Mouse (Mus musculus) liver, embryonic 14.5 days (tissue): ENCODE data around the gene Hpca. TPM values are rescaled to one million over a fixed set of nuclear protein-coding genes. Genes with fewer than 3 reads are reported as not detected.
A peak's percentile ranks its signal among the peaks of the same experiment; 100 is the strongest.

Experiments
- ATAC-seq: fragments of 200-750 bp; cut with Nextera tagmentation; 2 replicates; pipeline ENCODE4 v1.8.0; 2017; ENCODE audit warnings: moderate number of reproducible peaks, mild to moderate bottlenecking, moderate library complexity; ENCODE audit not compliant: insufficient read depth
- DNase-seq, 3 experiments: peaks; one replicate each; pipeline ENCODE4 v3.0.0-alpha.2; 2012 to 2013; ENCODE audit warnings: low read depth in 3 of 3, low spot score in 3 of 3
- H3K27ac ChIP-seq: fragments of 300-500 bp; sonication (generic); 2 replicates; pipeline ENCODE4 v1.5.1; 2014; ENCODE audit warnings: moderate library complexity, mild to moderate bottlenecking, control low read depth, inconsistent platforms
- H3K27me3 ChIP-seq: fragments of 300-500 bp; sonication (generic); 2 replicates; pipeline ENCODE4 v1.6.1; 2014; ENCODE audit warnings: mild to moderate bottlenecking, low read length, moderate library complexity; ENCODE audit not compliant: control insufficient read depth, insufficient read depth
- H3K36me3 ChIP-seq: fragments of 300-500 bp; sonication (generic); replicated peaks from 2 replicates; pipeline ENCODE4 v1.6.1; 2014; ENCODE audit warnings: low read depth; ENCODE audit not compliant: control insufficient read depth, insufficient read depth
- H3K4me1 ChIP-seq, 2 experiments: fragments of 200-500 bp in 1 of 2; fragments of 300-500 bp in 1 of 2; sonication (generic) in 1 of 2; replicated peaks; 2 replicates each; pipeline ENCODE4 v1.6.1; 2012 to 2014; ENCODE audit warnings: antibody characterized with exemption in 1 of 2, inconsistent platforms in 1 of 2, low read length in 1 of 2; ENCODE audit not compliant: control insufficient read depth in 2 of 2, insufficient read depth in 2 of 2
- H3K4me2 ChIP-seq: fragments of 300-500 bp; sonication (generic); 2 replicates; pipeline ENCODE4 v1.6.1; 2014; ENCODE audit warnings: low read depth, mild to moderate bottlenecking, control low read depth, moderate library complexity
- H3K4me3 ChIP-seq, 2 experiments: fragments of 200-500 bp in 1 of 2; fragments of 300-500 bp in 1 of 2; sonication (generic) in 1 of 2; 2 replicates each; pipeline ENCODE4 v1.5.1; 2012 to 2014; ENCODE audit warnings: low read depth in 2 of 2, low read length in 2 of 2, mild to moderate bottlenecking in 2 of 2, control low read depth in 1 of 2, inconsistent platforms in 1 of 2, moderate library complexity in 1 of 2; ENCODE audit not compliant: insufficient read depth in 1 of 2
- H3K9ac ChIP-seq: fragments of 300-500 bp; sonication (generic); replicated peaks from 2 replicates; pipeline ENCODE4 v1.6.1; 2014; ENCODE audit warnings: mild to moderate bottlenecking, control low read depth, moderate library complexity
- H3K9me3 ChIP-seq: fragments of 300-500 bp; sonication (generic); 2 replicates; pipeline ENCODE4 v1.6.1; 2016; ENCODE audit warnings: low read length, mixed read lengths; ENCODE audit not compliant: control insufficient read depth
- CTCF ChIP-seq: IDR thresholded peaks from 2 replicates; pipeline ENCODE4 v1.5.1; 2016; ENCODE audit warnings: antibody characterized with exemption, low read depth, control low read depth
- EP300 ChIP-seq: IDR thresholded peaks from 2 replicates; pipeline ENCODE4 v1.6.1; 2016; ENCODE audit warnings: antibody characterized with exemption, low read depth
- WGBS: fragments of 180-500 bp; shearing (Covaris S2); extraction: QIAGEN DNeasy Blood & Tissue Kit; methylation state at CpG from one replicate; pipeline ENCODE4 v1.1.7; 2014; ENCODE audit not compliant: insufficient replicate concordance; 5-methylcytosine and 5-hydroxymethylcytosine counted together
- polyA plus RNA-seq, 2 experiments: library from polyadenylated mRNA; depleted of rRNA in 1 of 2; stranded (reverse) in 1 of 2; unstranded in 1 of 2; fragments of >200 nt; fragmentation: Nextera tagmentation in 1 of 2; extraction: Ambion mirVana in 1 of 2; gene quantifications; 2 replicates each; pipeline versions ENCODE4 v1.2.1 to v1.2.3; 2012 to 2014

Hpca gene
- polyA plus RNA-seq, 2 experiments, result 0.23 to 2.0 TPM

DNA sequence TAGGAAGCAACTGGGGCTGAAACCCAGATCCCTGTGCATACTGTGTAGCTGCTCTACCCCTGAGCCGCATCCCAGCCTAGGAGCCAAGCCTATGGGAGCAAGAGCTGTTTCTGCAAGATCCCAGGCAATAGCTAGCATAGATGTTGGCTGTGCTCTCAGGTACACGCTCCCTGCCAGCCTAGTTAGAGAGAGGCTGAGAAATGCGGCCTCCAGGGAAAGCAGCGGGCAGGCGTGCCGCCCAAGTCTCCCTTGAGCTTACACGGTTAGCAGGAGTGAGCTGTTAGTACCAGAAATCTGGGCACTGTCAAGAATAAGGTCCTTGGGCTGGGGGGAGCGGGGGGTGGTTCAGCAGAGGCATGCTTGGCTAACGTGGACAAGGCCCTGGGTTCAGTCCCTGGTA lies 36.9 kb downstream of the Hpca start:
- ATAC-seq (no peak), DNase-seq (no peak)
- no peak overlapping the region for H3K4me3 ChIP-seq
- no peaks in the 10 kb centered on the region for H3K4me1 ChIP-seq
- no peaks in the 10 kb centered on the region for H3K9me3 ChIP-seq
- H3K9ac ChIP-seq, result no peak overlapping the region
- TF ChIP-seq EP300 (no peak), CTCF (no peak)
- no peak overlapping the region for H3K4me2 ChIP-seq
- H3K27me3 ChIP-seq, result no peaks in the 10 kb centered on the region
- no peak overlapping the region for H3K27ac ChIP-seq
- WGBS, result 87% methylated on average over 9 of the region's 9 CpGs
- peaks cover 3% of the 10 kb centered on the region for H3K36me3 ChIP-seq

DNA sequence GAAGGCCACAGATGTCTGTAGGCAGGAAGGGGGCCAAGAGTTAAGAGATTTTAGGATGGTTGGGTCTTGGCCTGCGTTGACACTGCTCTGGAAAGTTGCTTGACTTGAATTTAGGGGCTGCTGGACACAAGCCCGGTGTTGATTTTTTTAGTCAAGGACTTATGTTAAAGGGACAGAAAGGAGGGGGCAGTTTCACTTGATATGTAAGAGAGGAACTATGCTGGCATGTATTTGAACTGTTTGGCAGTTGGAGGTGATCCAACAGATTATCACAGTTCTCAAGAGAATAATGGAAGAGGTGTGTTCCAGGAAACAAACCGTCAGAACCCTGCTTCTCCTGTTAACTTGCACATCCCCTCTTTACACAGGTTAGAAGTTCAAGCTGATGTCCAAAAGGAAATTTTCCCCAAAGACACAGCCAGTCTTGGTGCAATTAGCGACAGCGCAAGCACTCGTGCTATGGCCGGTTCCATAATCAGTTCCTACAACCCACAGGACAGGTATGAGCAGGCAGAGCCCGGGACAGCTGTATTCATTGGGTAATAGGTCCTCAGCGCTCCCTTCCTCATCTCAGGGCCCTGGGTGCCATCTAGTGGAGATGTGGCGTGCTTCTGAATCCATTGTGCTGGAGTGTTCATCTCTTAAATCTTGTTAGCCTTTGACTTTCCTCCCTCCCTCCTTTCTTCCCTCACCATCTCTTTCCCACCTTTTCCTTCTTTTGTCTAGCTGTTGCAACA lies 39.3 kb downstream of the Hpca start:
- TF ChIP-seq CTCF (peak; percentile 85), EP300 (no peak)
- WGBS, result 47% methylated on average over 10 of the region's 10 CpGs
- no peak overlapping the region for H3K27ac ChIP-seq

DNA sequence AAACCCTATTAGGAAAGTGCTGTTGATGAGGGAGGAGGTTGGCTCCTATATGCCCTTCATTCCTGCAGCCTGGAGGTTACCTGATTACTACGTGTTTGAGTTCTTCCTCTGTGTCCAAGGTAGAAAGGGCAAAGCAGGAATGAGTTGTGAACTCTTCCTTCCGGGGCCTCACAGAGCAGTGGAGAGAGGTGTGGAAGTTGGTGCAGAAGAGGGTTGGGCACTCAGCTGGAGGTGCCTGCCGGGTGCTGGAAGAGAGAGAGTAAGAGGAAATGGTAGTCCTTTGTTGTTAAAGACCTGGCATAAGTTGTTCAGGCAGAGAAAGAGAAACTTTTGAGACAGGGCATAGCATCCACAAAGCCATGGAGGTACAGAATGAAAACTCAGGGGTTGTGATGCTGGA lies 39.9 kb downstream of the Hpca start:
- 60% methylated on average over 3 of the region's 3 CpGs for WGBS
- no peak for ATAC-seq
- no peaks in the 10 kb centered on the region for H3K27me3 ChIP-seq
- no peaks in the 10 kb centered on the region for H3K4me1 ChIP-seq
- H3K36me3 ChIP-seq, result peaks cover 12% of the 10 kb centered on the region
- H3K27ac ChIP-seq, result no peak overlapping the region
- H3K9ac ChIP-seq, result no peak overlapping the region
- TF ChIP-seq CTCF (no peak), EP300 (no peak)
- no peak overlapping the region for H3K4me2 ChIP-seq
- H3K4me3 ChIP-seq, result no peak overlapping the region
- no peaks in the 10 kb centered on the region for H3K9me3 ChIP-seq
- DNase-seq, result no peak

More for the DNA sequence above, 39.3 kb downstream of the Hpca start:
- no peak overlapping the region for H3K9ac ChIP-seq
- H3K36me3 ChIP-seq, result peaks cover 10% of the 10 kb centered on the region
- no peak overlapping the region for H3K4me2 ChIP-seq
- H3K4me1 ChIP-seq, result no peaks in the 10 kb centered on the region
- H3K9me3 ChIP-seq, result no peaks in the 10 kb centered on the region
- no peaks in the 10 kb centered on the region for H3K27me3 ChIP-seq
- ATAC-seq (no peak), DNase-seq (peak; percentile 13 to 52 (median 41))
- H3K4me3 ChIP-seq, result no peak overlapping the region

- no peaks in the 10 kb centered on the region for H3K27me3 ChIP-seq
- DNase-seq (no peak), ATAC-seq (no peak)
- no peak for TF ChIP-seq CTCF
- no peak for TF ChIP-seq EP300
- no peaks in the 10 kb centered on the region for H3K9me3 ChIP-seq
- peaks cover 13% of the 10 kb centered on the region for H3K36me3 ChIP-seq
- no peak overlapping the region for H3K27ac ChIP-seq
- WGBS, result 84% methylated on average over 6 of the region's 6 CpGs
- no peaks in the 10 kb centered on the region for H3K4me1 ChIP-seq
- H3K4me2 ChIP-seq, result no peak overlapping the region
- no peak overlapping the region for H3K9ac ChIP-seq
- H3K4me3 ChIP-seq, result no peak overlapping the region
Observed at GRCm38 (mm10) chr4:129081512-129081911, 40.3 kb downstream of the Hpca start.

GRCm38 (mm10) chr4:129081041-129081440 lies 40.8 kb downstream of the Hpca start:
- no peak for ATAC-seq
- Histone ChIP-seq H3K9ac (no peak overlapping the region), H3K27ac (no peak overlapping the region), H3K4me2 (no peak overlapping the region), H3K36me3 (peaks cover 13% of the 10 kb centered on the region), H3K9me3 (no peaks in the 10 kb centered on the region), H3K4me1 (no peaks in the 10 kb centered on the region), H3K4me3 (no peak overlapping the region), H3K27me3 (no peaks in the 10 kb centered on the region)
- TF ChIP-seq CTCF (no peak), EP300 (no peak)
- WGBS, result 71% methylated on average over 7 of the region's 7 CpGs
- DNase-seq, result no peak
